Mouse (Mus musculus): Measurements from ENCODE around the gene 1700001O22Rik. TPM values are rescaled to one million over a fixed set of nuclear protein-coding genes. Genes with fewer than 3 reads are reported as not detected.

1700001O22Rik gene
- polyA plus RNA-seq, 1 experiment, result 2.2 TPM

DNA sequence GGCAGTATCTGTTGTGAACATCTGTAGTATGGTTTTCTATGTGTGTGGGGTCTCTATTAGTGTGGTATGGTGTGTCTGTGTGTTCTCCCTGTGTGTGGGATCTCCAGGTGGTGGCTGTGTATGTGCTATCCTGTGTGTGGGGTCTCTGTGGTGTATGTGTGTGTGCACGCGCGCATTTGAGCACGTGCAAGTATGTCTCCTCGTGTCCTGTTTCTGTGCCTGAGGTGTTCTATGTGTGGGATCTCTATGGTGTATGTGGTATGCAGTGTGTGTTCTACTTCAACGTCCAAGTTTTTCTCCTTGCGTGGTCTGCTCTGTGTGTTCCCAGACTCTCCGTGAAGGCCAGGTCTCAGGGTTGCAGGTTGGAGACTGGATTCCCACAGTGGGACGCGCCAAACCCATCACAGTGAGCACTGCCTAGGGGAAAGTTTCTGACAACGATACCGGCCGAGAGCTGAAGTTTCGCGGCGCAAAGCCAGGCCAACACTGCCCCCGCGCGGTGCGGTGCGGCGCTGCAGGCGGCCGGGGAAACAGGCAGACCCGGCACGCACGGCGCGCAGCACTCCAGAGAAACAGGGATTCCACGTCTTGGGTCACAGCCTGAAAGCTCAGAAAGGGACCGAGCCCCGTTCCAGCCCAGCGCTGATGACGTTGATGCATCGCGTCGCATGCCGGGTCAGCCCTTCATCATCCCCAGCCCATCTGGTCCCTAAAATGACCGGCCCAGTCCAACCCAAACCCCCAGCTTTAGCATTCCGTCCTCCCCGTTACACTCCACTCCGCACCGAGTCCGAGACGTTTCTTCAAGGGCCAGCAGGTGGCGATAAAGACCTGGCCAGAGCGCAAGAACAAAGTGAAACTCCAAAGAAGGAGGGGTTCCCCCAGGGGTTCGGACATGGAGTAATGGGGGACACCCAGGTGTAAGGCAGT lies 9.0 kb downstream of the 1700001O22Rik start:
- H3K36me3 ChIP-seq (ENCODE audit: control insufficient read depth, insufficient read depth, low read length, poor library complexity, severe bottlenecking), result no peaks in the 10 kb centered on the region
- H3K4me3 ChIP-seq (ENCODE audit: low read depth, low read length), result peak overlapping the region; percentile 72
- H3K27ac ChIP-seq (ENCODE audit: insufficient read depth, low read length), result no peak overlapping the region
- no peaks in the 10 kb centered on the region for H3K27me3 ChIP-seq (ENCODE audit: control insufficient read depth, insufficient read depth, low read length, poor library complexity, severe bottlenecking)
- H3K9ac ChIP-seq (ENCODE audit: low read depth, poor library complexity, severe bottlenecking), result peak overlapping the region; percentile 13; the same call in 1 of the 2 replicates
- TF ChIP-seq CTCF (IDR thresholded peaks at IDR 0.05; ENCODE audit: low read depth, low read length) (peak; percentile 86), POLR2A (IDR thresholded peaks at IDR 0.05; ENCODE audit: insufficient read depth, low read length) (no peak), EP300 (IDR thresholded peaks at IDR 0.05; ENCODE audit: insufficient read depth, low read depth, low read length) (peak; percentile 59; the same call in 1 of the 2 replicates)
- H3K9me3 ChIP-seq (replicated peaks; ENCODE audit: control insufficient read depth, insufficient read depth, low read length, poor library complexity, severe bottlenecking), result no peaks in the 10 kb centered on the region
- H3K4me1 ChIP-seq (ENCODE audit: control insufficient read depth, insufficient read depth, low read length), result peaks cover 2% of the 10 kb centered on the region

DNA sequence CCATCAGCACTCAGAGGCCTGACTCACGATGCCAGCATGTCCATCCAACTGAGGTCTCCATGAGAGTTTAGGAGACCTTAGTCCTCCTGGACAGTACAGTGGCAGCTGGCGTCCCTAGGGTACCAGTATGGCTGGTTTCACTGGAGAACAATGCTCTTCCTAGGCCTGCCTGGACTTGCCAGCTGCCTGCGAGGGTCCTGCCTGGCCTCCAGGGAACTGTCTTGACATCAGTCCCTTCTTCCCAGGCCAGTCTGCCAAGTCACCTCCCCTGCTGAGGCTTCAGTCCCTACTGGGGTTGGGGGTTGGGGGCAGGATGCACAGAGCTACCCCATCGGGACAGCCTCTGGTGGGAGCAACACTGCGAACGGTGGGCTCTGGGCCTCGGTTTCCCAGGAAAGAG lies 11.4 kb downstream of the 1700001O22Rik start:
- no peaks in the 10 kb centered on the region for H3K4me1 ChIP-seq (ENCODE audit: control insufficient read depth, insufficient read depth, low read length)
- TF ChIP-seq POLR2A (IDR thresholded peaks at IDR 0.05; ENCODE audit: insufficient read depth, low read length) (no peak), CTCF (IDR thresholded peaks at IDR 0.05; ENCODE audit: low read depth, low read length) (no peak), EP300 (IDR thresholded peaks at IDR 0.05; ENCODE audit: insufficient read depth, low read depth, low read length) (no peak)
- H3K4me3 ChIP-seq (ENCODE audit: low read depth, low read length), result no peak overlapping the region
- H3K9ac ChIP-seq (ENCODE audit: low read depth, poor library complexity, severe bottlenecking), result no peak overlapping the region
- no peaks in the 10 kb centered on the region for H3K36me3 ChIP-seq (ENCODE audit: control insufficient read depth, insufficient read depth, low read length, poor library complexity, severe bottlenecking)
- no peaks in the 10 kb centered on the region for H3K27me3 ChIP-seq (ENCODE audit: control insufficient read depth, insufficient read depth, low read length, poor library complexity, severe bottlenecking)
- no peak overlapping the region for H3K27ac ChIP-seq (ENCODE audit: insufficient read depth, low read length)
- no peaks in the 10 kb centered on the region for H3K9me3 ChIP-seq (replicated peaks; ENCODE audit: control insufficient read depth, insufficient read depth, low read length, poor library complexity, severe bottlenecking)

DNA sequence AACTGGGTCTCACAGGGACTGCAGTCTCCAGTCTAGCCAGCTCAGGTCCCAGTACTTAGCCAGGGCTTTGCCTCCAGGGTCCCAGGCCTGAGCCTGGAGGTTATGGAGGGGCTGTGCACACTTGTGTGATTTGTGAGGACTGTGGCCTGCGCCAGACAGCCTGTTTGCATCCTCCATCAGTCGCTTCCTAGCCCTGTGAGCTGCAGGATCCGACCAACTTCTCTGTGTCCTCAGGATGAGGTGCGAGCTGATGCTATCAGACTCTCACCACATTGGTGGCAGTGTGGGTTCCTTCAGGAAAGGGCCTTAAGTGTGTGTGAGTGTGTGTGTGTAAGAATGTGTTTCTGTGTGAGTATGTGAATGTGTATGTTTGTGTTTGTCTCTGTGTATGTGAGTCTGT lies 16.0 kb downstream of the 1700001O22Rik start:
- TF ChIP-seq CTCF (IDR thresholded peaks at IDR 0.05; ENCODE audit: low read depth, low read length) (no peak), POLR2A (IDR thresholded peaks at IDR 0.05; ENCODE audit: insufficient read depth, low read length) (no peak)
- Histone ChIP-seq H3K36me3 (ENCODE audit: control insufficient read depth, insufficient read depth, low read length, poor library complexity, severe bottlenecking) (no peaks in the 10 kb centered on the region), H3K4me1 (ENCODE audit: control insufficient read depth, insufficient read depth, low read length) (peaks cover 3% of the 10 kb centered on the region), H3K27me3 (ENCODE audit: control insufficient read depth, insufficient read depth, low read length, poor library complexity, severe bottlenecking) (no peaks in the 10 kb centered on the region), H3K4me3 (ENCODE audit: low read depth, low read length) (no peak overlapping the region), H3K9ac (ENCODE audit: low read depth, poor library complexity, severe bottlenecking) (no peak overlapping the region), H3K27ac (ENCODE audit: insufficient read depth, low read length) (no peak overlapping the region), H3K9me3 (replicated peaks; ENCODE audit: control insufficient read depth, insufficient read depth, low read length, poor library complexity, severe bottlenecking) (no peaks in the 10 kb centered on the region)

DNA sequence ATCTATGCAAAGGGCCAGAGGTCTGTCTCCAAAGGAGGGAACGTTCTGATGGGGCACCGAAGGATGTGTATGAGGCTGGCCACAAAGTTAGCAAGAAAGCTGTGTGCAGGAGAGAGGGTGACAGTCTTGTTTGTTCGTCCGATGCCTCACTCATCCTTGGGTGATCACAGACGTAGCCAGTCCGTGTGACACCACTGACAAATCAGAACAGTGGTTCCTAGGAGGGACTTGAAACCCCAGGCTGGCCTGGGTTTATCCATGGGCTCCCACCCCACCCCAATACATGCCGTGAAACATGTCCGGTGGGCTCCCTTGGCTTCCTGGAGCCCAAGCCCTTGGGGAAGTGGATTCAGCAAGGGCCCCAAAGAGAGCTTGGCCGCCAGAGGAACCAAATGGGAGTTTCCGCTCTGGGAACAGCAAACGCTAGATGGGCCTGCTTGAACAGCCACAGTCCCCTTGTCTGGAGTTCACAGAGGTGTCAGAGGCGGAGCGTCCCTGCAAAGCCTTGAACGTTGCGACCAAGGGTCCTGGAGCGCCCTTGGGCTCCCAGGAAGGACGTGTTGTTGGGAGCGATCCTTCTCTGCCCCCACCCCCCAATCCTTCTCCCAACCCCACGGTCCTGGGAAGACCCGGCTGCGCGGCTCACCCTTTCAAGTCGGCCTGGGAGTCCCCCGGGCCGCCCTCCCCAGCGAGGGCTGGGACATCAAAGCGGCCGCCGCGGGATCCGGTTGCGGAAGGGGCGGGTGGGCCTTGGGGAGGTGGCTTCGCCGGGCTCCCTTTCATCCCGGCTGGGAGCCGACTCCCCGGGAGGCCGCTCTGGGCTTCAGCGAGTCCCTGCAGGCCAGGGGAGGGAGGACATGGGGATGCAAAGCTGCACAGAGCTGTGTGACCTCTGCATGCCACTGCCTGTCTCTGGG lies 19.1 kb downstream of the 1700001O22Rik start:
- H3K27ac ChIP-seq (ENCODE audit: insufficient read depth, low read length), result no peak overlapping the region
- H3K4me3 ChIP-seq (ENCODE audit: low read depth, low read length), result peak overlapping the region; percentile 51
- H3K4me1 ChIP-seq (ENCODE audit: control insufficient read depth, insufficient read depth, low read length), result peaks cover 6% of the 10 kb centered on the region
- H3K9me3 ChIP-seq (replicated peaks; ENCODE audit: control insufficient read depth, insufficient read depth, low read length, poor library complexity, severe bottlenecking), result no peaks in the 10 kb centered on the region
- H3K36me3 ChIP-seq (ENCODE audit: control insufficient read depth, insufficient read depth, low read length, poor library complexity, severe bottlenecking), result no peaks in the 10 kb centered on the region
- TF ChIP-seq CTCF (IDR thresholded peaks at IDR 0.05; ENCODE audit: low read depth, low read length), result no peak
- no peak for TF ChIP-seq POLR2A (IDR thresholded peaks at IDR 0.05; ENCODE audit: insufficient read depth, low read length)
- no peak for TF ChIP-seq EP300 (IDR thresholded peaks at IDR 0.05; ENCODE audit: insufficient read depth, low read depth, low read length)
- peak overlapping the region; percentile 53 for H3K9ac ChIP-seq (ENCODE audit: low read depth, poor library complexity, severe bottlenecking)
- H3K27me3 ChIP-seq (ENCODE audit: control insufficient read depth, insufficient read depth, low read length, poor library complexity, severe bottlenecking), result no peaks in the 10 kb centered on the region

DNA sequence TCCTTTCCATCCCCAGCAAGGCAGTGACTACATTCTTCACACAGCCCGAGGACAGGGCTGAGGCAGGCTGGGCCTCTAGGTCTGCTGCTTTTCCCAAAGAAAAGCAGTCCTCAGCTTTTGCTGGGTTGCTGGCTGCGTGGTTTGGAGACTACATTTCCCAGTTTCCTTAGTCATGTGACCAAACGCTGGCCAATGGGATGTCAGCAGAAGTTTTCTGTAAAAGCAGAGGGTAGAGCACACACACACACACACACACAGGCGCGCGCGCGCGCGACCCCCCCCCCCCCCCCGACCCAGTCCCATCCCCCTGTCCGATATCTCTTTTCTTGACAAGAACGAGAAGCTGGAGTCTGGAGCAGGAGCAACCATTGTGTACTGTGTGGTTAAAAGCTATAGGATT lies 20.1 kb downstream of the 1700001O22Rik start:
- no peaks in the 10 kb centered on the region for H3K36me3 ChIP-seq (ENCODE audit: control insufficient read depth, insufficient read depth, low read length, poor library complexity, severe bottlenecking)
- no peak overlapping the region for H3K27ac ChIP-seq (ENCODE audit: insufficient read depth, low read length)
- H3K27me3 ChIP-seq (ENCODE audit: control insufficient read depth, insufficient read depth, low read length, poor library complexity, severe bottlenecking), result no peaks in the 10 kb centered on the region
- H3K9ac ChIP-seq (ENCODE audit: low read depth, poor library complexity, severe bottlenecking), result no peak overlapping the region
- peaks cover 7% of the 10 kb centered on the region for H3K4me1 ChIP-seq (ENCODE audit: control insufficient read depth, insufficient read depth, low read length)
- H3K9me3 ChIP-seq (replicated peaks; ENCODE audit: control insufficient read depth, insufficient read depth, low read length, poor library complexity, severe bottlenecking), result no peaks in the 10 kb centered on the region
- TF ChIP-seq CTCF (IDR thresholded peaks at IDR 0.05; ENCODE audit: low read depth, low read length) (no peak), POLR2A (IDR thresholded peaks at IDR 0.05; ENCODE audit: insufficient read depth, low read length) (no peak), EP300 (IDR thresholded peaks at IDR 0.05; ENCODE audit: insufficient read depth, low read depth, low read length) (no peak)
- H3K4me3 ChIP-seq (ENCODE audit: low read depth, low read length), result no peak overlapping the region
